Mouse (Mus musculus): ENCODE results near the gene Mypop. TPM values are rescaled to one million over a fixed set of nuclear protein-coding genes. Genes with fewer than 3 reads are reported as not detected.

Gene Mypop
- total RNA-seq (2014; rRNA removed) (16.0 and 21.2 TPM in 2 replicates), polyA plus RNA-seq (2015; fragmentation: Nextera tagmentation; extraction: Ambion mirVana) (4.7 and 5.0 TPM in 2 replicates)

GRCm38 (mm10) chr7:18990601-18991295 lies at the start of gene Mypop:
Mypop (plus strand) TSS chr7:18991245.
- WGBS: under 1% methylated on average over 35 of the region's 37 CpGs
- Histone ChIP-seq H3K36me3 (ENCODE audit: insufficient read depth, low read length) (no peaks in the 10 kb centered on the region; the same call in 1 of the 2 replicates), H3K9ac (replicated peaks; ENCODE audit: low read length, poor library complexity, severe bottlenecking) (peak within 1 kb of the TSS; percentile 74), H3K27ac (ENCODE audit: low read depth, low read length) (peak within 1 kb of the TSS; percentile 73), H3K9me3 (ENCODE audit: low read length) (no peaks in the 10 kb centered on the region), H3K4me1 (ENCODE audit: insufficient read depth, low read length) (peaks cover 17% of the 10 kb centered on the region), H3K27me3 (ENCODE audit: insufficient read depth, low read length) (no peaks in the 10 kb centered on the region), H3K4me3 (ENCODE audit: low read depth, low read length) (peak within 1 kb of the TSS; percentile 61), H3K4me2 (ENCODE audit: low read depth, low read length, poor library complexity, severe bottlenecking) (peak within 1 kb of the TSS; percentile 78)
- ATAC-seq (ENCODE audit: low FRiP score) (peak; percentile 92), DNase-seq (ENCODE audit: low spot score) (peak; percentile 100)
- TF ChIP-seq CTCF (IDR thresholded peaks at IDR 0.05): peak; percentile 27; the same call in 1 of the 2 replicates

GRCm38 (mm10) chr7:18942376-18942775 lies 48.7 kb upstream of the Mypop start:
- H3K36me3 ChIP-seq (ENCODE audit: insufficient read depth, low read length): peaks cover 22% of the 10 kb centered on the region
- ATAC-seq (ENCODE audit: low FRiP score): no peak
- peaks cover 3% of the 10 kb centered on the region; the same call in 1 of the 2 replicates for H3K4me1 ChIP-seq (ENCODE audit: insufficient read depth, low read length)
- no peak overlapping the region for H3K4me2 ChIP-seq (ENCODE audit: low read depth, low read length, poor library complexity, severe bottlenecking)
- WGBS: 15% methylated on average over 1 of the region's 1 CpGs
- H3K4me3 ChIP-seq (ENCODE audit: low read depth, low read length): no peak overlapping the region
- H3K27me3 ChIP-seq (ENCODE audit: insufficient read depth, low read length): no peaks in the 10 kb centered on the region
- peak; percentile 75 for DNase-seq (ENCODE audit: low spot score)
- no peak overlapping the region for H3K9ac ChIP-seq (replicated peaks; ENCODE audit: low read length, poor library complexity, severe bottlenecking)
- no peaks in the 10 kb centered on the region for H3K9me3 ChIP-seq (ENCODE audit: low read length)
- H3K27ac ChIP-seq (ENCODE audit: low read depth, low read length): no peak overlapping the region; the same call in 1 of the 2 replicates
- TF ChIP-seq CTCF (IDR thresholded peaks at IDR 0.05): no peak

DNA sequence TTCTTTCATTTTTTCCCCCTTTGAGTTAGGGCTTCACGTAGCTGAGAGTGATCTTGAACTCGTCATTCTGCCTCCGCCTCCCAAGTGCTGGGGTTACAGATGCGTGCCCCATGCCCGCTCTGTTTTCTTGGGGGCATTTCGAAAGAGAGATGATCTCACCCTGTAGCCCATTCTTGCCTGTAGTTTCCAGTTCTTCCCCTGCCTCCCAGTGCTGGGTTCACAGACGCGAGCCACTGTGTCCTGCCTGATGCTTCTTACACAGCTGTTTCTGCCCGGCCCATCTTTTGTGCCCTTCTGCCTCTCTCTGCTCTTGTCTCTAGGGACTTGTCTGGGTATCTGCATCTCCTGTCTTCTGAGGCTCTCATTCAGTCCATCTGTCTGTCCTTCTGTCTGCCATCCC lies 48.2 kb upstream of the Mypop start:
- H3K4me2 ChIP-seq (ENCODE audit: low read depth, low read length, poor library complexity, severe bottlenecking): no peak overlapping the region
- H3K4me1 ChIP-seq (ENCODE audit: insufficient read depth, low read length): peaks cover 3% of the 10 kb centered on the region; the same call in 1 of the 2 replicates
- no peak overlapping the region for H3K4me3 ChIP-seq (ENCODE audit: low read depth, low read length)
- no peak for DNase-seq (ENCODE audit: low spot score)
- H3K36me3 ChIP-seq (ENCODE audit: insufficient read depth, low read length): peaks cover 26% of the 10 kb centered on the region
- no peak for TF ChIP-seq CTCF (IDR thresholded peaks at IDR 0.05)
- ATAC-seq (ENCODE audit: low FRiP score): no peak
- no peak overlapping the region for H3K9ac ChIP-seq (replicated peaks; ENCODE audit: low read length, poor library complexity, severe bottlenecking)
- WGBS: 48% methylated on average over 9 of the region's 9 CpGs
- H3K9me3 ChIP-seq (ENCODE audit: low read length): no peaks in the 10 kb centered on the region
- no peak overlapping the region for H3K27ac ChIP-seq (ENCODE audit: low read depth, low read length)
- H3K27me3 ChIP-seq (ENCODE audit: insufficient read depth, low read length): no peaks in the 10 kb centered on the region

DNA sequence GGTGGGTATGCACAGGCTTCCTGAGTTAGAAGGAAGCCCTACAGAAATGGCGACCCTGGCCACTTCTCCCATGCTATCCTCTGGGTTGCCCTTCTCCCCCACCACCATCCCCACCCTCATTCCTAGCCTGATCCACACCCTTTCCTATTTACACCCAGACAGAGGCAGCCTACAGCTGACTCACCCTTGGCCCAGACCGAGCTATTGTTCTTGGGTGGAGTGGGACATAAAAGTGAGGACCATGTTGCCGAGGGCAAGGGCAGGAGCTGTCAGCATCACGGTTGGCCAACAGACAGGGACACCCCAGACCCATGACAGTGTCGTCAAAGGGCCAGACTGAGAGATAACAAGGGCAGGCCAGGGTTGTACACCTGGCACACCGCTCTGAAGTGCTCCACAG lies 42.9 kb upstream of the Mypop start:
- no peak for ATAC-seq (ENCODE audit: low FRiP score)
- H3K4me2 ChIP-seq (ENCODE audit: low read depth, low read length, poor library complexity, severe bottlenecking): no peak overlapping the region
- H3K4me3 ChIP-seq (ENCODE audit: low read depth, low read length): no peak overlapping the region
- no peak overlapping the region for H3K9ac ChIP-seq (replicated peaks; ENCODE audit: low read length, poor library complexity, severe bottlenecking)
- WGBS: 47% methylated on average over 6 of the region's 6 CpGs
- no peak for TF ChIP-seq CTCF (IDR thresholded peaks at IDR 0.05)
- no peaks in the 10 kb centered on the region for H3K27me3 ChIP-seq (ENCODE audit: insufficient read depth, low read length)
- DNase-seq (ENCODE audit: low spot score): no peak
- no peaks in the 10 kb centered on the region for H3K9me3 ChIP-seq (ENCODE audit: low read length)
- peak overlapping the region; percentile 88 for H3K27ac ChIP-seq (ENCODE audit: low read depth, low read length)
- H3K4me1 ChIP-seq (ENCODE audit: insufficient read depth, low read length): peaks cover 28% of the 10 kb centered on the region; the same call in 1 of the 2 replicates
- H3K36me3 ChIP-seq (ENCODE audit: insufficient read depth, low read length): peaks cover 34% of the 10 kb centered on the region

- H3K36me3 ChIP-seq (ENCODE audit: insufficient read depth, low read length): peaks cover 37% of the 10 kb centered on the region
- peak; percentile 96 for DNase-seq (ENCODE audit: low spot score)
- no peaks in the 10 kb centered on the region for H3K27me3 ChIP-seq (ENCODE audit: insufficient read depth, low read length)
- H3K9me3 ChIP-seq (ENCODE audit: low read length): no peaks in the 10 kb centered on the region
- peaks cover 27% of the 10 kb centered on the region; the same call in 1 of the 2 replicates for H3K4me1 ChIP-seq (ENCODE audit: insufficient read depth, low read length)
- peak overlapping the region; percentile 32 for H3K4me2 ChIP-seq (ENCODE audit: low read depth, low read length, poor library complexity, severe bottlenecking)
- 0 out of 2 replicates have a peak overlapping the region, but pooled peaks have one; percentile 2 for H3K4me3 ChIP-seq (ENCODE audit: low read depth, low read length)
- peak overlapping the region; percentile 88 for H3K27ac ChIP-seq (ENCODE audit: low read depth, low read length)
- peak overlapping the region; percentile 42; the same call in 1 of the 2 replicates for H3K9ac ChIP-seq (replicated peaks; ENCODE audit: low read length, poor library complexity, severe bottlenecking)
- TF ChIP-seq CTCF (IDR thresholded peaks at IDR 0.05): peak; percentile 20
- 12% methylated on average over 12 of the region's 12 CpGs for WGBS
- ATAC-seq (ENCODE audit: low FRiP score): peak; percentile 82
Measured at GRCm38 (mm10) chr7:18949781-18950522, 41.1 kb upstream of the Mypop start.
